Mouse (Mus musculus): Measurements from ENCODE around the gene 4931422A03Rik.
A peak's percentile ranks its signal among the peaks of the same experiment; 100 is the strongest.

Gene 4931422A03Rik

DNA sequence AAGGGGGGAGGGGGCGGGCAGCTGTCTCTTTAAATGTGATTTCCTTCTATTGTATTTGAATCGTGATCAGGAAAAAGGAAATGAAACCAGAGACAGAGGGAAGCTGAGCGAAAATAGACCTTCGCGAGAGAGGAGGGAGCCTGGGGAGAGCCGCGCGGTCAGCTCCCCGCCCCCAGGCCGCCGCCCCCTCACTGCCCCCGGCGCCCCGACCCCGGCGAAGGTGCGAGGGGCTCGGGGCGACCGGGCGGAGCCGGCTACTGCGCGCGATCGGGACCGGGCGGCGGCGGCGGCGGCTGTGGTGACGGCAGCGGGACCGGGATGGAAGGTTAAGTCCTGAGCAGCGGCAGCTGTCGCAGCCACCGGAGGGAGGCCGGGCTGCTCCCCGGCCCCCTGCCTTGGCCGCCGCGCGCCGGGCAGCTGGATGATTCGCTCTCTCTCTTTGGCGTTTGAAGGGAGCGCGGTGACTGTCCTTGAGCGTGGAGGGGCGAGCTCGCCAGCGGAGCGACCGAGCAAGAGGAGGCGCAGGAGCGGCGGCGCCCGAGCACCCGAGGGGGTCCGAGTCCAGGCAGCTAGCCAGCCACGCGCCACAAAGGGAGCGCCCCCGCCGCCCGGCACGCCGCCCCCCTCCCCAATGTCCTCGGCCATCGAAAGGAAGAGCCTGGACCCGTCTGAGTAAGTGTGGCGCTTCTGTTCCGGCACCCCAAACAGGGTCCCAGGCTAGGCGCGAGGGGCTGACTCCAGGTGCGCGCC is 57.9 kb downstream of the 4931422A03Rik start:
- peak in 1 of 2 experiments; percentile 44 for DNase-seq (ENCODE audit: low spot score in 2 of 2)

DNA sequence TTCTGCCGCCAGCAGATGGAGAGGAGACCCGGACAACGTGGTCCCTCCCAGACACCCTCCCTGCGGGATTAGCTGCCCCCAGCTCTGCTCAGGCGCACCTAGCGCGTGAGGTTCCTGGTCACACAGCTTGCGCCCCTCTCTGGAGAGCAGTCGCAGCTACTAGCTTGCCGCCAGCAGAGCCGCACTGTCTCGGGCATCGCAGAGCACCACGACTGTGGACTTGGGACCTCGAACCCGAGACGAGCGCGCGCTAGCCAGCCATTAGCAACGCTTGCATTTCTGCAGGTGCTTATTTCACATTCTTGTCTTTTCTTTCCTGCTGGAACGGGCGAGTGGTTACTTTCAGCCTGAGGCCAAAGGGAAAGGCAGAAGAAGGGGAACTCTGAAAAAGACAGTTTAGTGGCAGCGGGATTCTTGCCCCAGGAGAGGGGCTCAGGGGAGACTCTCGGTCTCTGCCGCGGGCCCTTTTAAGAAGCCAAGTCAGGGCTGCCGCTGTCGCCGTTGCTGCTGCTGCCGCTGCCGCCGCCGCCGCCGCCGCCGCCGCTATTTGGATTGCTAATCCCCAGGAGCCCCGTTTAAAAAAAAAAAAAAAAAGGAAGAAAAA is 58.6 kb downstream of the 4931422A03Rik start:
- peak; percentile 45 to 47 for DNase-seq (ENCODE audit: low spot score in 2 of 2)

DNA sequence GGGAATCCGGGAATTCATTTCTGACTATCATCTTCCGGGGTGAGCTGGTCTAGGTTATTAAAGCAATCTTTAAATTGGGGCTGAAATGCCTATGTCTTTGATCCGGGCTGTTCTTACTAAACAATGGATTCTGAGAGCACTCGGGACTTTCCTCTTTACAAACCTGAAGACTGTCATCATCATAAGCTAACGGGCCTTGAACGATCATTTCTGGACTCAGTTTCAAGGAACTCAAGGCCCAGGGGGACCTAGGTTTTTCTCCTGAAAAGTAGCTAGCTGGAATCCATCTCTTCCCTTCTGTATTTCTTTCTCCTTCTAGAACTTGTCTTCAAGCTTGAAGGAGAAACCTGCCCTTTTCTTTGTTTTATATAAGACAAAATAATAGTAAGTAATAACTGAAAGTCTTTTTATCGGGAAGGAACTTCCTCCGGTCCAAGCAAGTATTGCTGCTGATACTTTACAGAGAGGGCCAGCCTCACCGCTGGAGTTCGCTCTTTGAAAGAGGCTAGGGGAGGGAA is 59.2 kb downstream of the 4931422A03Rik start:
- DNase-seq (ENCODE audit: low spot score in 2 of 2), result no peak

DNA sequence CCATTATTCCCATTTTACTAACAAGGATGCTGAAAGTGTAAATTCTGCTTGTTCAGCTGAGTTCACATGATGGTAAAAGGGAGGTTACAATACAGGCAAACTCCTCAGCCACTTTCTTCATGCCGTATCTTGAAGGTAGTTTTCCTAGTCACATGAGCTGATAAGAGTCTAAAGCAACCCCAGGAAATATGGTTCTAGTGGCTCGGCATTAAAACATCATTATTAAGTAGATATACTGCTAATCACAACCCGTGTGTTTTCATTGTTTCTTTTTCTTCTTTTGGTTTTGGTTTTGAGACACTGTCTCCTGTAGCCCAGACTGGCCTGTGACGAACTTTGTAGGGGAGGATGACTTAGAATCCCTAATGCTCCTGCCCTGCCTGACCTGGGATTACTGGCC is 60.0 kb downstream of the 4931422A03Rik start:
- DNase-seq (ENCODE audit: low spot score in 2 of 2), result no peak

DNA sequence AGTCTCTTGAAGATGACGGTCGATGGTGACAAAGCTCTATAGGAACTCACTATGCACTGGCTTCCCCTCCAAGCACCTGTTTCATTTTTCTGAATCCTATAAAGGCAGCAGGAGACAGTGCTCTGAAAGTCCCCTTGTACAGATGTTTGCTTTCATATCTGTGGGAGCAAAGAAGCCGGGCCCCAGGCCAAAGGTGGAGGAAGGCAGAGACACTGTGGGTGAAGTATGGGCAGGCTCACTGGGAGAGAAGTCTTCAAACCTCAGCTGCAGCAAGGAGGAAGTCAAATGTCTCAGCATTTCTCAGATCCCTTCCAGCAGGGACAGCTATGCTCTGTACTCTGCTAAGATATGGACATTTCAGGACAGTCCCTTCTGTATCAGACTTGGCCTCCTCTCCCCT is 62.8 kb downstream of the 4931422A03Rik start:
- no peak for DNase-seq (ENCODE audit: low spot score in 2 of 2)

DNA sequence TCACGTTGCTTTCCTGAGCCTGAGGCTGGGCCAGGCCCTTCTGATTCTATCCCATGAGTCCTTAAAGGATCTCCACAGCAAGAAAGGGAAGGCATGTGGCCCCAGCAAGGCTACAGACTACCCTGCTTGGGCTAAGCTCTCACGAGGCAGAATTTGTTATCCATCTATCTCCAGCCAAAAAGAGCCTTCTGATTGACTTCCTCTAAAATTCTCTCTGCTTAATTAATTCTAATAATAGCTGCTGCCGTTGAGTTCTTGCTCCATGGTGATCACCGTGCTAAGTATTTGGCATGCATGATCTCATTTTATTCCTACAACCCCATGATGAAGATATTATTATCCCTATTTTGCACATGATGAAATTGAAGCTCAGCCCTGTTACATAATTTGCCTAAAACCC is 65.8 kb downstream of the 4931422A03Rik start:
- no peak for DNase-seq (ENCODE audit: low spot score in 2 of 2)

DNA sequence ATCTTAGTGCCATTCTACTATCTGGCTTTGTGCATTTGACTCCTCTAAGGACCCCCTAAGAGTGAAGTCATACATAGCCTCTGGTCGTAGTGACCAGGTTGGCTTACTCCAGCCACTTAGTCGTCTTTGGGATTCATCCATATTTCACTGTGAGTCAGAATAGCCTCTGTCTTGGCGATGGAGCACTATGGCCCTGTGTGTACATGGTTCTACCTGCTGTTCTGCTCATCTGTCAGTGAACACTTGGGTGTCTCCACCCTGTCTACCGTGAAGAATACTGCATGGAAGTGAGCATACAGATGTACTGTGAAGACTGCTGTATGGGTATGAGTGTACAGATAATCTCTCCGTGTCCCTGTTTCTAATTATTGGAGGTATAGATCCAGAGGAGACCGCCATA is 68.6 kb downstream of the 4931422A03Rik start:
- DNase-seq (ENCODE audit: low spot score in 2 of 2), result no peak

DNA sequence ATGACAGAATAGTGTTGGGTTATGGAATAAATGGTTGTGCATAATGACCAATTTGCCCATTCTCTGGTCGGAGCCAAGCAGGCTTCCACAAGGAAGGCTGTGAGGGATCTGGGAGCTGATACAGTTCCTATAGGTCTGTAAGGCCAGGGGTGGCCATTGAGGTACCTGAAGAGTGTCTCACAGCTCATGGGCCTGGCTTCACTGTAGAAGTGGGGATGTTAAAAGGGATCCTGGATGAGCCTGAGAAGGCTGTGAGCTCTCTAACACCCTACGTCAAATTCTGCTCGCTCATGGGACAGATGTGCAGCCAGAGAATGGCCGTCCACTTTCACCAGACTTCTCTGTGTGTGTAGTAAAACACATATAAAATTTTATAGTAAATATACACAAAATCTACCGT is 69.1 kb downstream of the 4931422A03Rik start:
- no peak for DNase-seq (ENCODE audit: low spot score in 2 of 2)

DNA sequence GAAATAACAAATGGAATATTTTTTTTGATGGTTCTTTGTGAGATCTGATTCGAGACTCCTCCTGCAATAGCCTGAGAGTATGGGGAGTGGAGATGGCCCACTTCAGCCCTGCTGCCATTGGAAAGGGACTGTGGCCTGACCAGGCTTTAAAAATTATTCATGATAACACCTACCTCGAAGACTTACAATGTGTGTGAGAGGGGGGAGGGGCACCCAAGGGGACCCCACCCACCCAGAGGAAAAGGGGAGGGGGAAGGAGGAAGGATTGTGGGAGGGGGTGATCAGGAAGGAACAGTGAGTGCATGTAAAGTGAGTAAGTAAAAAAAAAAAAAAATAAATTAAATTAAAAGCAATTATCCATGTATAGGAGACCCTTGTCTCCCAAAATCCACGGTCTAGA is 69.5 kb downstream of the 4931422A03Rik start:
- DNase-seq (ENCODE audit: low spot score in 2 of 2), result no peak

DNA sequence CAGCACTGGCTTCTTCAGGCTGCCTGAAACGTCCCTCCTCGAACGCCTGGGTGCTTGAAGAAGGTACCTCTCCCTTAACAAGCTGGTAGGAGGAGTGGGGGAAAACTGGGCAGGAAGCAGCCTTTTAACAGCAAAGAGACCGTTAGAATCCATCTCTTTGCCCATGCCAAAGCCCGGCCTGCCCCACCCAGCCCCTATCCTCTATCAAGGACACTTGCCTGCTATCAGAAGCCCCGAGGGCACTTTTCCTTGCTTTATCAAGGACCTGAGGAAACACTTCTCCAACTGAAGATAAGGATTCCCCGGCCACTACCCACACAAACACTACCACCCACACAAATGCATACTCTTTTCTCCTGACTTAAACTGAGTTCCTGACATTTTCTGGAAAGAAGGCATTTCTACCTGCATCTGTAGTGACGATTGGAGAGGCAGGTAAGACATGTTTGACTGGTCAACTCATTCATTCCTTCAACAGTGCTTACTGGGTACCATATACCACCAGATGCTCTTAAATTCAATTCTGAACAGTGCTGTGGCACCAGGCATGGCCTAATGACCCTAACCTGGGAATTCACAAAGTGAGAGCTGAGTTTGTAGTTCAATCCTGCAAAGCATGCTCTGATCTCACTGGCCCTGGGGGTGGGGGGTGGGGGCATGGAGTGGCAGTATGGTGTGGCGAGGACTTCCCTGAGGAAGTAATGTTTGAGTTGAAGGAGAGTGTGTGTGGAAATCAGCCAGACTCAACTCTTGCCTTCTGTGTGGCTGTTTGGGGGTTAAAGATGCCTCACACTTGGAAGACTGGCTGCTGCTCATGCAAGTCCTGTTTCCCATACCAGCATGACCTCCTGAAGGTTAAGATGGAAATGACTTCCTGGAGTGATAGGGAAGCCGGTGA is 70.3 kb downstream of the 4931422A03Rik start, which contains the start of gene Lmo2:
TSS of gene Lmo2 (plus strand) at position 338 of the 898 bp plus-strand sequence.
- DNase-seq (ENCODE audit: low spot score in 2 of 2), result no peak

DNA sequence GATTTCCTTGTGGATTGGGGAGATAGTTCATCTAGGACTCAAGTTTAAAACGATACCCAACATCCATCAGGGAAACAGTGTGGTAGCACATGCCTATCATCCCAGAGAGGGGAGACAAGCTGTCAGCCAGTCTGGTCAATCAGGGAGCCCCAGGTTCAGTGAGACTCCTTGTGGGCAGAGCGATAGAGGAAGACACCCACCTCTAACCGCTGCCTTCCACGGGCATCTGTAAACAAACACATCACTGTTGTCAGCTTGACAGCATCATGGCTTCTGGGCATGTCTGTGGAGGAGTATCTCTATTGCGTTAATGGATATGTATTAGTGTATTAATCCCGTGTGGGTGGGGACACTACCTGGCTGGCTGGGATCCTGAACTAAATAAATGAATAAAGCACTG is 71.3 kb downstream of the 4931422A03Rik start:
- no peak for DNase-seq (ENCODE audit: low spot score in 2 of 2)

DNA sequence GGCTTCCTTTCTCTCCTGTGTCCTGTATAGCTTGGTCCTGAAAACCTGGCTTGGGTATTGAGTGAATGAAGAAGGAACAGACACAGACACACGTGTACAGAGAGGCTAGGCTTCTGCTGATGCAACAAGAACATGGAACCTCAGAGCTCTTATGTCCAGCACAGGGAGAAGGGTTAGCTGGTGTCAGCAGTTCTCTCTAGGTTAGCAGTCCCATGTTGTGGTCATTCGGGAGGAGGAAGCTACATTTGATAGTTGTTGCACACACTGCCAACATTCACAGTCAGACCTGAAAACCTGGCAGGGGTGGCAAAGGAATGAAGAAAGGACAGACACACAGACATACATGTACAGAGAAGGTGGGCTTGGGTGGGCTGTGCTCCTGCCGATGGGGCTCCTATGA is 72.4 kb downstream of the 4931422A03Rik start:
- no peak for DNase-seq (ENCODE audit: low spot score in 2 of 2)

DNA sequence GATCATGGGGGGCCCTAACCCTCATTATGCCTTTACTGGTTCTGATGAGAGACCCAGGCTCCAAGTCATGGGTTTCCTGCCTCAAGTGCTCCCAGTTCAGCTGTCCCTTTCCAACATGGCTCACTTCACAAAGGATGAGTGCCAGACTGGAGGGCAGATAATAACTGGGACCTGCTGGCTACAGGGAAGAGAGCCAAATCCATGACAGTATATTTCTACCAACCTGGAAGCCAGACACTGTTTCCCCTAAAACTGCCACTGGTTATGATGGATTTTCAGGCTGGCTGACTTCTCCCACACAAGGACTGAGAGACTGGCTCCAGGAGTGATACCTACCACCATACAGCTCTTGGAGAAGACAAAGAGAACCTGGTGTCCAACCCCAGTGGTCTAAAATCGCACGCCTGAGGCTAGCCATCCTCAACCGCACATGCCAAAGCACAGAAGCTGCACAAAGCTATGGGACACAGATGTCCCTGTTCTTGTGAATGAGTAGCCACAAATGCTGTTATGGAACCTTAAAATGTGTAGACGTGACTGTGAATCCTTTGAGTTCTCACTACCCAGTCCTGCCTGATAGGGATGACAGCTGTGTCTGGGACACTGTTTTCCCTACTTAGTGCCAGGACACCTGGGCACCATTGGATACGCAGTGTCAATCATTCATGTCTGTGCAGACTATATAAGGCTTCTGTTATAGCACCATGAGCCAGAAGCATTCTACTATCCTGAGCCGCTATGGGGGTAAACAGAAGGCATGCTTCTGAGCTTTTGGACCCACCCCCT is 74.9 kb downstream of the 4931422A03Rik start:
- no peak for DNase-seq (ENCODE audit: low spot score in 2 of 2)

DNA sequence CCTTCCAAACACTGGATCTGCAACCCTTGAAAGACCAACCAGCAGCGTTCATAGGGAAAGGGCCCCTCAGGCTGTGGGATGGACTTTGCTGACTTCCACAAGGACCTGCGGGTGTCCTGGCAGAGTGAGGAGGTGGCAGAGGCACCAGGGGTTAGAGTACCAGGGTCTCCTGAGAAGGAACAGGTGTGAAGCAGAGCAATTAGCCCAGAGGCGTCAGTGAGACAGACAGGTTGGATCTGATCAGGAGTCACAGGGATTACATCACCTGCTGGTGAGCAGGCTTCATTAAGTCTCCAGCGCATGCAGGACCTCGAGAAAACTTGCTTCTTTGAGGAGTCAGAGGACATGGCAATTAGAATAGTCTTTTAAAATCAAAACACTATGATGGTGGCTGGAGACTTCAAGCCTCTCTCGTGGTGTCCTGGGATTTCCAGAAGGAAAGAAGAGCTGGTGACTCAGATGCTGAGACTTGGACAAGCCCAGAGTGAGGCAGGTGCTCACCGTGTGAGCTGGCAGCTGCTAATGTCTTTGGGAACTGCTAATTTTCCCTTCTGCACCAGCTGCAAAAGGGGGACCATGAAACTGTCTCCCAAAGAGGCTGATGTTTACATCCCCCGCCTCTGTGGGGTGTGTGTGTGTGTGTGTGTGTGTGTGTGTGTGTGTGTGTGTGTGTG is 80.0 kb downstream of the 4931422A03Rik start:
- no peak for DNase-seq (ENCODE audit: low spot score in 2 of 2)

DNA sequence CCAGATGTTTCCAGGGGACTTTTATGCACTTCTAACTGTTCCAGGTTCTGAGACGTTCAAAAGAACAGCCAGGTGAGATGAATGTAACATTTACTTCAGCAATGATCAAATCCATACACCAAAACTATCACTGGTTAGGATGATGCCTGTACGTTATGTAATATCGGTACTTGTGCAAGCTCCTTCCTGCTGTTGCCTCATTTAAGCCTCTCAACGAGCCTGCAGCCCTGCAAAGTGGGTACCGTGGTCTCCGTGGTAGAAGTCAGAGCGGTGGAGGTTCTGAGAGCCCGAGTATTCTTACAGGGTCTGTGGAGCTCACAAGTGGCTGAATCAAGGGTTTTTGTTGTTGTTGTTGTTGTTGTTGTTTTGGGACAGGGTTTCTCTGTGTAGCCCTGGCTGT is 81.3 kb downstream of the 4931422A03Rik start:
- no peak for DNase-seq (ENCODE audit: low spot score in 2 of 2)

DNA sequence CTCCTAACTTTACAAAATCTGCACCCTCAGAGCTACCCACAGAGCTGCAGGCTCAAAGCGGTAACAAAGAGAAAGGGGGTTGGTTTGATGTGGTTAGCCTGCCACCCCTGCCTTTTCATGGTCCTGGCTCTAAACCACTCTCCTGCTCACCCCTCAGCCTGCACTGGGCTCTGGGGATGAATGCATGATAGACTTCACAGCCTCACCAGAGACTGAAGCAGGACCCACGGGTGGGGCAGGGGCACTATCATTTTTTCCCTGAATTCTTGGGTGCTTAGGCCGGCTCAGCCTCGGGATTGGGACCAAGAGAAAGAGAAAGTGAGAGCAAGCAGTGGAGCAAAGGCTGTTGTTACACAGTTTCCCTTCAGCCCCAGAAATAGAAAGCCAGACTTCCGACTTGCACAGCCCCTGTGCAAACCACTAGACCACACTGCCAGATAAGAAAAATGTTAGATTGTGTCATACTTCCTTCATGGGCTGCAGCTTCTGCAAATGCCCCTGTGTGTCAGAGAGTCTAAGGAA is 82.5 kb downstream of the 4931422A03Rik start:
- no peak for DNase-seq (ENCODE audit: low spot score in 2 of 2)

DNA sequence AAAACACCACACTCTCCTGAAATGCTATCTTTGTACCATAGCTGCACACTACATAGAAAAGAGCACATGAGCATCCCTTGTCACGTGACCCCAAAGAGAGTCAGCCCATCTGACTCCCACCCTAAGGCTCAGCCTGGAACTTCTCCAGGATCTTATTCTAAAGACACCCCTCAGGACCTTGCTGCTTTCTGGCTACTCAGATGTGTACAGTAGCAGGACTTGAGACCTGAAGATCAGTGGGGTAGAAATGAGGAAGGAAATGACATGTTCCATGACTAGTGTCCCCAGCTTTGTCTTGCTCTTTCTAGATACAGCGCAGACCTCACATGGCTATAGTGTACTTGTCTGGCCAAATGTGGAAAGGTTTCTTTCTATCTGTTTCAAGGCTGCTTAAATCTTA is 83.3 kb downstream of the 4931422A03Rik start:
- no peak for DNase-seq (ENCODE audit: low spot score in 2 of 2)

DNA sequence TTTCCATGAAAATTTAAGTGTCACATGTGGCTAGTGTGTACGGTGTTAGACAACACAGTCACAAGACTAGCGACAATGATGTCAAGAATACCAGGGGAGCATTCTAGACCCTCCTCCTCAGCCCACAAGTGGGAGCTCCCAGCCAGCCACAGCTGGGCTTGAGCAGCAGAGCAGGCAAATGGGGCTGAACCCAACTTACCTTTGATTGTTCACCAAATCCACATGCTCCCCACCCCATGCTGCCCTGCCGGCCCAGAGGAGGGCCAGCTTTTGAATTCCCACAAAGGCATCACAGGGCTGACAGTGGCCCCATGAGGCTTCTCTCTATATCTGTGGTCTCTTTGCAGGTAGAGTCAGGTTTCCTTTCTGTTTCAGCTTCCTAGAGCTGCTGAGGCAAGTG is 87.1 kb downstream of the 4931422A03Rik start:
- no peak for DNase-seq (ENCODE audit: low spot score in 2 of 2)

DNA sequence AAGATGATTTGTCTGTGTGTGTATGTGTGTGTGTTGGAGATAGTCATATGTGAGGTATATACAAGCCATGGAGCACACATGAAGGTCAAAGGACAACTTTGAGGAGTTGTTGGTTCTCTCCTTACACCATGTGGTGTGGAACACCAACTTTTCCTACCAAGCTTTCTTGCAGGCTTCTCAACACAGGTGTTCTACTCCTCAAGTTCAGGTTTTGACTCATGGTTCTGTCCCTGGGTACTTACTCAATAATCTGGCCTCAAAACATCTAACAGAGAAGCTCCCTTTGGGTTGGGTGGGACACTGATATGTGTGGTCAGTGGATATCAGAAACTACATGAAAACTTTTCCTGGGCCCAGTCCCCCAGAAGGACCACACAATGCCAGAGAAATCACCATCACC is 89.2 kb downstream of the 4931422A03Rik start:
- DNase-seq (ENCODE audit: low spot score in 2 of 2), result no peak

DNA sequence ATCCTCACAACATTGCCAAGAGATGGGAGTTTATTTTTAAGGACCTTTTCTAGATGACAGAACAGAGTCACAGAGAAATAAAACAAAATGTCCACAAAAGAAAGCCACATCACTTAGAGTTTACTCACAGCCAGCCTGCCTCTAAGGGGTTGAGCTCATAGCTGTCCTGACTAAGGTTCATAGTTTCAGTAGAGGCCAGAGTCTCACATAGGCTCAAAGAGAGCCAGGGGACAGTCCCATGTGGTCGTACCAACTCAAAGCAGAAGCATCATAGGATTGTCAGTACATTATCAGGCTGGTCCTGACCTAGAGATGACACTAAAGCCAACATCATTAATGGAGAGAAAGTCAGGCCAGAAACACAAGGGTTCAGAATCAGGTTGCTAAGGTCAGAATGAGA is 89.6 kb downstream of the 4931422A03Rik start:
- no peak for DNase-seq (ENCODE audit: low spot score in 2 of 2)

DNA sequence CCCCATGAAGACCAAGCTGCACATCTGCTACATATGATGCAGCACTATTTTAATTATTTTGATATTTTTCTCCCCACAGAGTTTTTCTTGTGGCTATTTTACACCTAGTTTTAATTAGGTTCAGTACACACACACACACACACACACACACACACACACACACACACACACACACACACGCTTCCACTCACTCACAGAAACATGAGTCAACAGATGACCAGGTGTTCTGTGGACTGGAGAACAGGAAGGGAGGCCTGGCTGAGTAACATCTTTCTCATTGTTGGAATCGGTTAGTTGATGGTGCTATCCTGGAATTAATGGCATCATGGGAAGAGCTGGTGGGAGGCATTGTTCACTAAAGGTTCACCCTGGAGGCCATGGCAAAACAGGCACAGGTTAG is 90.5 kb downstream of the 4931422A03Rik start:
- DNase-seq (ENCODE audit: low spot score in 2 of 2), result no peak

All from urinary bladder, adult 18-20 months (tissue).